Mouse (Mus musculus): ENCODE measurements around the gene Trip4. TPM values are rescaled to one million over a fixed set of nuclear protein-coding genes. Genes with fewer than 3 reads are reported as not detected.

The Trip4 gene
- polyA plus RNA-seq, 1 experiment from 2014 or later, result 26.5 TPM

DNA sequence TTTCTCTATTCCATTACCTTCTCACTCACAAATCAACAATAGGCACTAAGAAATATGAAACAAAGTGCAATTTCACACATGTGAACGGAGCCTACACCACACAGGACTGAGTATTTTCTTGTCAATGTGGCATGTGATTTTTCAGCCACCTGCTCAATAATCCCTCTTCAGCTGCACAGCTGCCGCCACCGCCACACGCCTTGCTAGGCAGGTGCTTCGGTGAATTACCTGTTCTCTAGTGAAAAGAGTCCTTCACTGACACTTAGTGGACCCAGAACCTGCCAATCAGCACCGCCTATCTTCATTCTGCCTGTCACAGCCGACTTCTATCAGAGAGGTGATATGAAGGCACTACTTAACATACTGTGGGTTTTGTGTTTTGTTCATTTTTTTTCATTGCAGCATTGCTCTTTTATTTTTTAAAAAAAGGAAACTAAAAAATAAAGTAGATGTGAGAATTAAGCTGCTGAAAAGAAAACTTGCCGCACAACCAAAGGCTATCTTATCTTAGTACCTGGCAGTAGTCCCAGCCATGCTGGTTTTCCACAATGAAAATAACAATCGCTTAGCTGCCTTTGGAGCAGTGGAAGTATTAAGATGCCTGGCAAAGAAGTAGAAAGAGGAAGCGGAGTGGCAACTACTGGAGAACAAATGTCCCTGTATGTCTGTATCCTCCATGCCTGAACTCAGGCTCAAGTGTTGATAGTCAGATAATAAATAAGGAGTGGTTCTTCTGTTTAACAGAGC, 84.7 kb downstream of the Trip4 start:
- Histone ChIP-seq H3K9ac (0 out of 2 replicates have a peak overlapping the region, but pooled peaks have one; percentile 0), H3K4me1 (replicated peaks) (peaks cover 56% of the 10 kb centered on the region), H3K4me2 (peak overlapping the region; percentile 57), H3K27ac (ENCODE audit: poor library complexity, severe bottlenecking) (peak overlapping the region; percentile 67), H3K9me3 (replicated peaks) (no peaks in the 10 kb centered on the region), H3K36me3 (no peaks in the 10 kb centered on the region), H3K27me3 (replicated peaks) (no peaks in the 10 kb centered on the region), H3K4me3 (0 out of 2 replicates have a peak overlapping the region, but pooled peaks have one; percentile 4)
- no peak for ATAC-seq (ENCODE audit: insufficient number of reproducible peaks, low FRiP score)
- WGBS, result 37% methylated on average over 10 of the region's 10 CpGs

DNA sequence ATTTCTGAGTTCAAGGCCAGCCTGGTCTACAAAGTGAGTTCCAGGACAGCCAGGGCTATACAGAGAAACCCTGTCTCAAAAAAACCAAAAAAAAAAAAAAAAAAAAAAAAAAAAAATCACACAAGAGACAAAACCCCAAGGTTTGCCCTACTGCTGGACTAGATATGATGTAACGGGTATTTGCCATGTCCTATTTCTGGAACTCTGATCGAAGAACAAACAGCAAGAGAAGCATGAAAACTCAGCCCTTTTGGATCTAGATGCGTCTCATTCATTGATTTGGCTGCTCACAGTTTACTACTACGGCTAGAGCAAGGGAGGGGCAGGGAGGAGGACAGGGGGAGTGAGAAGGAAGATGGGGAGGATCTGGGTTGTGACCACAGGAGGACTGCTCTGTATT, 86.6 kb downstream of the Trip4 start:
- Histone ChIP-seq H3K4me1 (replicated peaks) (peaks cover 58% of the 10 kb centered on the region), H3K9me3 (replicated peaks) (no peaks in the 10 kb centered on the region), H3K36me3 (no peaks in the 10 kb centered on the region), H3K27me3 (replicated peaks) (no peaks in the 10 kb centered on the region), H3K27ac (ENCODE audit: poor library complexity, severe bottlenecking) (no peak overlapping the region), H3K4me2 (no peak overlapping the region), H3K4me3 (no peak overlapping the region), H3K9ac (no peak overlapping the region)
- ATAC-seq (ENCODE audit: insufficient number of reproducible peaks, low FRiP score), result no peak
- WGBS, result 76% methylated on average over 4 of the region's 4 CpGs

DNA sequence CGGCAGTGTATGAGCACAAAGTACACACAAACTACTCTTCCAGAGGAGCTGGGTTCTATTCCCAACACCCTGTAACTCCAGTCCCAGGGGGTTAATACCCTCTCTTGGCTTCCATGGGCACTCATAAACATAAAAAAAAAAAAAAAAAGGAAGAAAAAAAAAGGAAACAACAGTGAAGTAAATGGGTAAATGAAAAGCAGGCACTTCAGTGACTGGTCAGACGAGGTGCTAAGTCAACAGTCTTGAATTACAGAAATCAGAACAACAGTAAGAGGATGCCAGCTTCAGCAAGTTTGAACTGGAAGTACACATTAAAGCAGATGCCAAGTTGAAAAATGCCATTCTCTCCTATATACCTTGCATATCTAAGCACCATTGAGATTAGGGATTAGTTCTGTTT, 88.3 kb downstream of the Trip4 start:
- peaks cover 50% of the 10 kb centered on the region for H3K4me1 ChIP-seq (replicated peaks)
- H3K27ac ChIP-seq (ENCODE audit: poor library complexity, severe bottlenecking), result no peak overlapping the region
- ATAC-seq (ENCODE audit: insufficient number of reproducible peaks, low FRiP score), result no peak
- 78% methylated on average over 2 of the region's 2 CpGs for WGBS
- no peaks in the 10 kb centered on the region; the same call in 1 of the 2 replicates for H3K9me3 ChIP-seq (replicated peaks)
- peaks cover 9% of the 10 kb centered on the region for H3K36me3 ChIP-seq
- H3K4me3 ChIP-seq, result no peak overlapping the region
- no peak overlapping the region for H3K4me2 ChIP-seq
- no peak overlapping the region for H3K9ac ChIP-seq
- no peaks in the 10 kb centered on the region for H3K27me3 ChIP-seq (replicated peaks)

DNA sequence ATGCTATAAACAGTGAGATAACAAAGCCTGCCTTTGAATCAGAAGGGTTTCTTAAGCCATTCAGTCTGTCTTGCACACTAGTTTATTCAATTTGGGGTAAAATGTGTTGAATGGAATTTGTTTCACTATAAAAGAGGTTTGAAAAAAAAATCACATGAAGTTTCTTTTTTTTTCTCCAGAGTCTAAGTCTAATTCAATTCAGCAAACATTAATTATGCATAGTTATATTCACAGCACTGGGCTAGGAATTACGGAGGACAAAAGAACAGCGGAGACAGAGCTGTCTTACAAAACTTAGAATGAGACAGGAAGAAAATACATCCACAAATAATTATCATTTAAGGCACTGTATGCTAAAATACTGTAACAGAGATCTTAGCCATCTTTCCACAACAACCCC, 90.2 kb downstream of the Trip4 start:
- H3K4me1 ChIP-seq (replicated peaks), result peaks cover 37% of the 10 kb centered on the region
- H3K4me3 ChIP-seq, result no peak overlapping the region
- WGBS, result 94% methylated on average over 2 of the region's 2 CpGs
- H3K27ac ChIP-seq (ENCODE audit: poor library complexity, severe bottlenecking), result no peak overlapping the region
- no peak for ATAC-seq (ENCODE audit: insufficient number of reproducible peaks, low FRiP score)
- no peaks in the 10 kb centered on the region; the same call in 1 of the 2 replicates for H3K9me3 ChIP-seq (replicated peaks)
- H3K27me3 ChIP-seq (replicated peaks), result no peaks in the 10 kb centered on the region
- H3K36me3 ChIP-seq, result peaks cover 17% of the 10 kb centered on the region
- H3K9ac ChIP-seq, result no peak overlapping the region
- no peak overlapping the region for H3K4me2 ChIP-seq

DNA sequence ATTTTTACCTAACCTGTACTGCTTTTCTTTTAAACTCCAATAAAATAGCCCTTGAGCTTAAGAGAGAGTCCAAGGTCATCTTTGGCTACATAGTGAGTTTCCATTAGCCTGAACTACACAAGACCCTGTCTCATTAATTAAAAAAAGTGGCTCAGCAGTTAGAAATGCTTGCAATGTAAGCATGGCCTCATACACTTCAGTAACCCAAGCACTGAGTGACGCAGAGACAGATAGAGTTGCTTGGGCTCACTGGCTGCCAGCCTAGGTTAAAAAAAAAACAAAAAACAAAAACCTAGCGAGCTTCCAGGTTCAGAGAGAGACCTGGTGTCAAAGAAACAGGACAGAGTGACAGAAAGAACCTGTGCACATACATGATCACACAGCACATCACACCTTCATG, 95.8 kb downstream of the Trip4 start:
- H3K27me3 ChIP-seq (replicated peaks), result no peaks in the 10 kb centered on the region
- H3K9ac ChIP-seq, result no peak overlapping the region
- H3K27ac ChIP-seq (ENCODE audit: poor library complexity, severe bottlenecking), result peak overlapping the region; percentile 83
- no peak overlapping the region for H3K4me3 ChIP-seq
- no peak for ATAC-seq (ENCODE audit: insufficient number of reproducible peaks, low FRiP score)
- 31% methylated on average over 2 of the region's 2 CpGs for WGBS
- peak overlapping the region; percentile 34; the same call in 1 of the 2 replicates for H3K4me2 ChIP-seq
- no peaks in the 10 kb centered on the region; the same call in 1 of the 2 replicates for H3K9me3 ChIP-seq (replicated peaks)
- H3K36me3 ChIP-seq, result peaks cover 17% of the 10 kb centered on the region
- peaks cover 41% of the 10 kb centered on the region for H3K4me1 ChIP-seq (replicated peaks)

DNA sequence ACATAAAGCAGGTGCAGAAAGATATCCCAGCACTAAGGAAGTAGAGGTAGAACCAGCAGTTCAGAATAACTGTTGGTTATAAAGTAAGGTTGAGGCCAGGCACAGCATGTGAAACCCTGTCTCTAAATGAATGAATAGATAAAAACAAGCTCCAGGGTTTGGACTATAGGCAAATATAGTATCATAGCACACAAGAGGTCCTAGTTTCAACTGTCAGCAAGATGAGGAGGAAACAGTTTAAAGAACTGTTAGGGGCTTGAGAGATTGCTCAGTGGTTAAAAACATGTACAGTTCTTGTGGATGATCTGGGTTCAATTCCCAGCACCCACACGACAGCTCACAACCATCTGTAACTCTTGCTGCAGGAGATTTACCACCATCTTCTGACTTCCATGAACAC, 96.8 kb downstream of the Trip4 start:
- H3K4me3 ChIP-seq, result no peak overlapping the region
- no peaks in the 10 kb centered on the region; the same call in 1 of the 2 replicates for H3K9me3 ChIP-seq (replicated peaks)
- no peak overlapping the region for H3K9ac ChIP-seq
- peaks cover 16% of the 10 kb centered on the region for H3K36me3 ChIP-seq
- ATAC-seq (ENCODE audit: insufficient number of reproducible peaks, low FRiP score), result no peak
- H3K4me2 ChIP-seq, result no peak overlapping the region
- no peak overlapping the region for H3K27ac ChIP-seq (ENCODE audit: poor library complexity, severe bottlenecking)
- WGBS, result 71% methylated on average over 1 of the region's 1 CpGs
- no peaks in the 10 kb centered on the region for H3K27me3 ChIP-seq (replicated peaks)
- peaks cover 47% of the 10 kb centered on the region for H3K4me1 ChIP-seq (replicated peaks)

DNA sequence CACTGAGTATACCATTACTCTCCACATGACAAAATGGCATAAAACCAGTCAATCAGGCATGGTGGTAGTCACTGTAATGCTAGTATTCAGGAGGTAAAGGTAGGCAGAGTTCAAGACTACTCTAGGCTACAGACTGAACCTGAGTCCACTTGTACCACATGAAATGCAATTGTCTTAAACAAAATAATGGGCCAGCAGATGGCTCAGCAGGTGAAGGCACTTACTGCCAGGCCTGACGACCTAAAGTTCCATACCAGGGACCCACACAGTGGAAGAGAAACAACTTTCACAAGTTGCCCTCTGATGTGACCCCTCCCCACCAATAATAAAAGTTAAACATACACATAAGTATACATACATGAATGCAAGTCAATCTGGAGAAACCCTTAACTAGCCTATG, 100.8 kb downstream of the Trip4 start:
- H3K36me3 ChIP-seq, result no peaks in the 10 kb centered on the region
- H3K27ac ChIP-seq (ENCODE audit: poor library complexity, severe bottlenecking), result 0 out of 2 replicates have a peak overlapping the region, but pooled peaks have one; percentile 32
- no peak for ATAC-seq (ENCODE audit: insufficient number of reproducible peaks, low FRiP score)
- H3K27me3 ChIP-seq (replicated peaks), result no peaks in the 10 kb centered on the region
- H3K9ac ChIP-seq, result no peak overlapping the region
- WGBS, result 80% methylated on average over 1 of the region's 1 CpGs
- H3K4me2 ChIP-seq, result no peak overlapping the region
- no peaks in the 10 kb centered on the region for H3K9me3 ChIP-seq (replicated peaks)
- H3K4me3 ChIP-seq, result no peak overlapping the region
- H3K4me1 ChIP-seq (replicated peaks), result peaks cover 43% of the 10 kb centered on the region

DNA sequence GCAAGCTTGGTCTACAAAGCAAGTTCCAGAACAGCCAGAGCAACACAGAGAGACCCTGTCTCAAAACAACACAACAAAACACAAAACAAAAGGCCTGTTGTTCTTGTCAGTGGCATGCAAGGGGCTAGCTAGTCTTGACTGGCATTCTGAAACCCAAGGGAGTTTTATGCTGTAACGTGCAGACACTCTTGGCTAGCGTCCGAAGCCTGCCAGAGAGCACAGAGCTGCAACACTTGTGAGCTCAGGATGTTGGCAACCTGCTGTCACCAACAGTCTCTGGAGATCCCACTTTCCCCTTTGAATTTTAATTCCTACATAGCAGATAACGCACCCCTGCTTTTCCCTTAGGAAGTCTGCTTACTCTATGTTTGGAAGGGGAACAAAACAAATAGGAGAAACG, 101.3 kb downstream of the Trip4 start:
- Histone ChIP-seq H3K27me3 (replicated peaks) (no peaks in the 10 kb centered on the region), H3K4me1 (replicated peaks) (peaks cover 39% of the 10 kb centered on the region), H3K9me3 (replicated peaks) (no peaks in the 10 kb centered on the region), H3K27ac (ENCODE audit: poor library complexity, severe bottlenecking) (peak overlapping the region; percentile 32; the same call in 1 of the 2 replicates), H3K4me3 (no peak overlapping the region), H3K4me2 (no peak overlapping the region), H3K36me3 (no peaks in the 10 kb centered on the region), H3K9ac (no peak overlapping the region)
- 39% methylated on average over 5 of the region's 5 CpGs for WGBS
- no peak for ATAC-seq (ENCODE audit: insufficient number of reproducible peaks, low FRiP score)

DNA sequence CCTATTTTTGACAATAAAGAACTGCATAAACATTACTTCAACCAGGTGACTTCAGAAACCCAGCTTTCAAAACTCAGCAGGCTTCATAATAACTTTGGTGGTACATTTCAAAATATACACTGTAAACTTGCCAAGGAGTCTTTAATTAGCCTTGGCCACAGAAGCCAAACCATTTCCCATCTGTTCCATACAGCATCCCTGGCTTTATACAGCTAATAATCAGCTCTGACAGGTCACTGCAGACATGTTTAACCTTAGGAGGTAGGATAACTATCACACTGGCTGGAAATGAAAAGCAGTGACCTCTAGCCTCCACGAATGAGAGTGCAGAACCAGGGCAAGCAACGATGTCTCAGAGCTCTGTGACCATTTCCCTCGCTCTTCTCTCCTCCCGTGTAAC, 108.8 kb downstream of the Trip4 start:
- ATAC-seq (ENCODE audit: insufficient number of reproducible peaks, low FRiP score), result no peak
- 79% methylated on average over 4 of the region's 4 CpGs for WGBS
- Histone ChIP-seq H3K4me2 (no peak overlapping the region), H3K27me3 (replicated peaks) (no peaks in the 10 kb centered on the region), H3K9ac (no peak overlapping the region), H3K9me3 (replicated peaks) (no peaks in the 10 kb centered on the region), H3K4me3 (no peak overlapping the region), H3K27ac (ENCODE audit: poor library complexity, severe bottlenecking) (no peak overlapping the region), H3K36me3 (peaks cover 2% of the 10 kb centered on the region), H3K4me1 (replicated peaks) (peaks cover 38% of the 10 kb centered on the region)

DNA sequence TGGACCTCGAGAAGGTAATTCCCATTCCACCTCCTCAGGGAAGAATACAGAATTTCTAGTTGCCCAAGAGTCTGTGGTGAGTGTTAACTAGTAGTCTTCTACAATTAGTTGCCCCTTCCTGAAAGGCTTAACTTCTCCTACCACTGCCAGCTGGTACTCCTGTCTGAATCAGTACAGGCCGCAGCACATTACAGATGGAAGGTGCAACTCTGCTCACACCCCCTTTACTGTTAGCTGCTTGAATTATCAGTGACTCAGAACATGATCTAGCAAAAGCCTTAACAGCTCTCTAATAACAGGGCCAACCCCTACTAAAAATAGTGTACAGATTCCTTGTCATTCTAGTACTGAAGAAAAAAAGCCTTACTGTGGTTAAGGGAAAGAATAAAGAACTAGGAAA, 112.9 kb downstream of the Trip4 start:
- Histone ChIP-seq H3K27ac (ENCODE audit: poor library complexity, severe bottlenecking) (peak overlapping the region; percentile 2), H3K4me2 (no peak overlapping the region), H3K9ac (no peak overlapping the region), H3K9me3 (replicated peaks) (no peaks in the 10 kb centered on the region), H3K27me3 (replicated peaks) (no peaks in the 10 kb centered on the region), H3K4me1 (replicated peaks) (peaks cover 46% of the 10 kb centered on the region), H3K4me3 (no peak overlapping the region), H3K36me3 (peaks cover 15% of the 10 kb centered on the region)
- no peak for ATAC-seq (ENCODE audit: insufficient number of reproducible peaks, low FRiP score)
- WGBS, result 40% methylated on average over 2 of the region's 2 CpGs

DNA sequence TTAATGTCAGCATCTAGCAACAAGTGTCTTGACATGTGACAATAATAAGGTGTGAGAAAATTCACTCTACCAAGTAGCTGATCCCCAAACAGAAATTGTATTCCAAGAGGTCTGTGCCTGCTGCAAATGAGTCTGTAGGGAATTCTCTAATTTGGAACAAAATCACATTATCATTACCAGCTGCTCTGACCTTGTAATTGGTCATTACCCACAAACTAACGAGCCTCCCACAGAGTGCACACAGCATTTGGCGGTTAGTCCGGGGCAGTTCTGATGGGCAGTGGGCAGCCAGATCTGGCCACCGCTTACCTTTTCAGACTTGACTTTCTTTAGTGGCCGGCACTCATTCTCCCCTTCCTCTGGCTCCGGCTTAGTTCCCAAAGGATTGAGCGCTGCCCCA, 114.3 kb downstream of the Trip4 start:
- no peak overlapping the region for H3K4me2 ChIP-seq
- H3K36me3 ChIP-seq, result peaks cover 15% of the 10 kb centered on the region
- peaks cover 45% of the 10 kb centered on the region for H3K4me1 ChIP-seq (replicated peaks)
- H3K9ac ChIP-seq, result no peak overlapping the region
- no peak for ATAC-seq (ENCODE audit: insufficient number of reproducible peaks, low FRiP score)
- no peak overlapping the region for H3K27ac ChIP-seq (ENCODE audit: poor library complexity, severe bottlenecking)
- H3K27me3 ChIP-seq (replicated peaks), result no peaks in the 10 kb centered on the region
- no peaks in the 10 kb centered on the region for H3K9me3 ChIP-seq (replicated peaks)
- 94% methylated on average over 7 of the region's 7 CpGs for WGBS
- H3K4me3 ChIP-seq, result no peak overlapping the region

DNA sequence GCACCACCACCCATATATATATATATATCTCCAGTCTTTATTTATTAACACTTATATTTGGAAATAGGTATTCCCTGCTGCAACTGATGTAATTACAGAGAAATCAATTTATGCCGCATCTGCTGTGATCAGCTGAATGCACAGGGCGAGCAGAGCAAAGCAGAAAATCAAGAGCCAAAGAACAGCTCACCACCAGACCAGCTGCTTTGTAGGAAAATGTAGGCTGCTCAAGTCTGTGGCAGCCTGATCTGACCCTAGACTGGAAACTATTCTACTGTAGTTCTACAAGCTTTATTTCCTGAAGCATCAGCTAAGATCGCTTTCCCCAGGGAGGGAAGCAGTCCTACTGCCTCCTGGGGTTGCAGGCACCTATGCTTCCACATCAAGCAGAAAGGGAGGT, 115.1 kb downstream of the Trip4 start:
- ATAC-seq (ENCODE audit: insufficient number of reproducible peaks, low FRiP score), result no peak
- Histone ChIP-seq H3K4me3 (no peak overlapping the region), H3K27me3 (replicated peaks) (no peaks in the 10 kb centered on the region), H3K36me3 (peaks cover 15% of the 10 kb centered on the region), H3K27ac (ENCODE audit: poor library complexity, severe bottlenecking) (no peak overlapping the region), H3K9me3 (replicated peaks) (no peaks in the 10 kb centered on the region), H3K4me2 (no peak overlapping the region), H3K4me1 (replicated peaks) (peaks cover 46% of the 10 kb centered on the region), H3K9ac (no peak overlapping the region)
- 83% methylated on average over 3 of the region's 3 CpGs for WGBS
